Mouse (Mus musculus): ENCODE measurements around the gene Baiap2l2. TPM values are rescaled to one million over a fixed set of nuclear protein-coding genes. Genes with fewer than 3 reads are reported as not detected.

Baiap2l2 gene
- polyA plus RNA-seq, 1 experiment from 2014 or later = 1.9 TPM

DNA sequence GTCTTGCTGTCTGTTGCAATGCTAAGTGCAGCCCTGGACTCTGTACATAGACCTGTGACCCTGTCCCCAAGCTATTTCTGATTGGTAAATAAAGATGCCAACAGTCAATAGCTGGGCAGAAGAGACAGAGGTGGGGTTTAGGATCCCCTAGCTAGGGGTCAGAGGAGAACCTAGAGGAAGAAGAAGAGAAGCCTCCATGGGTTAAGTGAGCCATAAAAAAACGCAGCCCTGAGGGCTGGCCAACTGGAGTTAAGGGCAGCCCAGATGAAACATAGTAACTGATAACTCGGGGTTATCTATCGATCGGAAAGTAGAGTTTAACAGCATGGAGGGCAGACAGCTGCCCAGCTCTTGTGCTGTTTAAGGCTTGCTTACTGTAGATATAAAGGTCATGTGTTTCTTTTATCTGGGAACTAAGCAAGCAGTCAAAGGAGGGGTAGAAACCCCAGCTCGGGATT lies 36.4 kb upstream of the Baiap2l2 start:
- Histone ChIP-seq H3K4me3 (ENCODE audit: low read depth, low read length) (no peak overlapping the region), H3K27ac (replicated peaks; ENCODE audit: low read depth, low read length) (no peak overlapping the region), H3K4me1 (ENCODE audit: control insufficient read depth, insufficient read depth, low read length) (no peaks in the 10 kb centered on the region), H3K9me3 (replicated peaks; ENCODE audit: control insufficient read depth, low read length) (no peaks in the 10 kb centered on the region), H3K36me3 (replicated peaks; ENCODE audit: control insufficient read depth, insufficient read depth, low read depth, low read length) (no peaks in the 10 kb centered on the region), H3K4me2 (ENCODE audit: low read depth, low read length) (no peak overlapping the region), H3K27me3 (ENCODE audit: control insufficient read depth, insufficient read depth, low read length) (no peaks in the 10 kb centered on the region), H3K9ac (replicated peaks; ENCODE audit: low read length) (no peak overlapping the region)
- WGBS = 82% methylated on average over 5 of the region's 5 CpGs
- DNase-seq (ENCODE audit: low spot score) = no peak
- ATAC-seq (replicated peaks; ENCODE audit: insufficient number of reproducible peaks, low FRiP score, low TSS enrichment, low read depth) = no peak

DNA sequence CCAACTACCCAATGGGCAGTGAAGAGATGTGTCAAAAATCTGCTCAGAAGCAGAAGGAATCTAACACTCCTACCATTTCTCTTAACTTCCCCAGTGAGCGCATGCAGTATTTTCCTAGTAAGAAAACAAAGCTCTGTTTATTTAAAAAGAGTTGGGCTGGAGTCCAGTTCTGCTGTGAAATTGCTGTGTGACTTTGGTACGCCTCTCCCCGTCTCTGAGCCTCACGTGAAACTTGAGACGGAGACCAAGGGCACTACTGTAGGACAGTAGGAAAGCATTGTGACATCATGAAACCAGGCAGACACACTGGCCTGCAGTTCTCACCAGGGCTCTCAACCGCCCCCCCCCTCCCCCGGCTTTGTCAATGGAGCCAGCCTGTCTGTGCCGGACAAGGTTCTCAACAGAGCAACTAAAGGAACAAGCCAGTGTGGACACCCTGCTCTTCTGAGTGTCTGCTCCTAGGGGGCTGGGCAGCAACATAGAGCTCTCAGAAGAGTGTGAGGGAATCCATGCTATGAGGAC lies 28.6 kb upstream of the Baiap2l2 start:
- no peaks in the 10 kb centered on the region for H3K27me3 ChIP-seq (ENCODE audit: control insufficient read depth, insufficient read depth, low read length)
- H3K4me2 ChIP-seq (ENCODE audit: low read depth, low read length) = no peak overlapping the region
- no peak overlapping the region for H3K27ac ChIP-seq (replicated peaks; ENCODE audit: low read depth, low read length)
- H3K4me3 ChIP-seq (ENCODE audit: low read depth, low read length) = no peak overlapping the region
- no peaks in the 10 kb centered on the region for H3K9me3 ChIP-seq (replicated peaks; ENCODE audit: control insufficient read depth, low read length)
- H3K4me1 ChIP-seq (ENCODE audit: control insufficient read depth, insufficient read depth, low read length) = no peaks in the 10 kb centered on the region
- no peaks in the 10 kb centered on the region; the same call in 1 of the 2 replicates for H3K36me3 ChIP-seq (replicated peaks; ENCODE audit: control insufficient read depth, insufficient read depth, low read depth, low read length)
- H3K9ac ChIP-seq (replicated peaks; ENCODE audit: low read length) = no peak overlapping the region
- WGBS = 73% methylated on average over 8 of the region's 8 CpGs
- ATAC-seq (replicated peaks; ENCODE audit: insufficient number of reproducible peaks, low FRiP score, low TSS enrichment, low read depth) (no peak), DNase-seq (ENCODE audit: low spot score) (no peak)

DNA sequence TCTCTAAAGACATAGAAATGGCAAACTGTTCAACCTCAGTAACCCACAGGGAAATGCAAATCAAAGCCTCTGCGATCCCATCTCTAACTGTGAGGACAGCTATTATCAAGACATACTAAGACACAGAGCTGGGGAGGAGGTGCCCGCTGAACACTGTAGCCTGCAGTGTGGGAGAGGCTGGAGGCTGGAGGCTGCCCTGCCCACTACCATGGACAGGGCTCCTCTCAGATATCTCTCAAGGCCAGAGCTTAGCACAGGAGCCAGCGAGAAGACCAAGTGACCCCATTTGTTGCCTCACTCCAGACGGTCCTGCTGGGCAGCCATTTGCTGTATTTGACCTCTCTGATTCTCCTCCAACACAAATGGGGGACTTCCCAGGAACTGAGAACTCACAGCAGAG lies 22.5 kb upstream of the Baiap2l2 start:
- WGBS = 70% methylated on average over 4 of the region's 4 CpGs
- no peak overlapping the region for H3K27ac ChIP-seq (replicated peaks; ENCODE audit: low read depth, low read length)
- no peak overlapping the region for H3K4me2 ChIP-seq (ENCODE audit: low read depth, low read length)
- H3K4me1 ChIP-seq (ENCODE audit: control insufficient read depth, insufficient read depth, low read length) = no peaks in the 10 kb centered on the region
- DNase-seq (ENCODE audit: low spot score) (no peak), ATAC-seq (replicated peaks; ENCODE audit: insufficient number of reproducible peaks, low FRiP score, low TSS enrichment, low read depth) (no peak)
- H3K9ac ChIP-seq (replicated peaks; ENCODE audit: low read length) = no peak overlapping the region
- H3K4me3 ChIP-seq (ENCODE audit: low read depth, low read length) = no peak overlapping the region
- no peaks in the 10 kb centered on the region for H3K9me3 ChIP-seq (replicated peaks; ENCODE audit: control insufficient read depth, low read length)
- no peaks in the 10 kb centered on the region for H3K27me3 ChIP-seq (ENCODE audit: control insufficient read depth, insufficient read depth, low read length)
- no peaks in the 10 kb centered on the region; the same call in 1 of the 2 replicates for H3K36me3 ChIP-seq (replicated peaks; ENCODE audit: control insufficient read depth, insufficient read depth, low read depth, low read length)

DNA sequence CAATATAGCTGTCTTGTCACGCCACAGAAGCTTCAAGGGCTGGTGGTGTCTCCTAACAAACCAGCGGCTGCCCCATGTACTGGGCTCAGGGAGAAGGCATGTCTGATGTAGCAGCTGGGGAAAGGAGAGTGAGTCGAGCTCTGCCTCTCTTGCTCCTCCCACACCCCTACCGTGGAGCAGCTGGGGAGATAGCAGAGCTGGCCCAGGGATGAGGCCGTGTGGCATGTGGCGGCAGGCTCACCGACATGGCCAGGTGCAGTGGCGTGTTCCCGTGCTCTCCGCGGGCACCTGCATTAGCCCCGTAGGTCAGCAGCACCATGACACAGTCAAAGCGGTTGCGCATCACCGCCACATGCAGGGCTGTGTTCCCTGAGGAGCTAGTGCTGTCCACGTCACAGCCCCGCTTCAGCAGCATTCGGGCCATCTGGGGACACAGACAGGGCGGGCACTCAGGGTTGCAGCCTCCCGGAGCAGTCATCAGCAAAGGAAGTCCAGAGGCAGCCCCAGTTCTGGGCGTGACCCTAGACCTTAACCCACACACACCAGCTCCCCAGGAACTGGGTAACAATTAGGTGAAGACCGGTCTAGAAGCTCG lies 20.8 kb upstream of the Baiap2l2 start:
- Histone ChIP-seq H3K9ac (replicated peaks; ENCODE audit: low read length) (no peak overlapping the region), H3K27ac (replicated peaks; ENCODE audit: low read depth, low read length) (no peak overlapping the region), H3K36me3 (replicated peaks; ENCODE audit: control insufficient read depth, insufficient read depth, low read depth, low read length) (no peaks in the 10 kb centered on the region; the same call in 1 of the 2 replicates), H3K4me3 (ENCODE audit: low read depth, low read length) (no peak overlapping the region), H3K27me3 (ENCODE audit: control insufficient read depth, insufficient read depth, low read length) (no peaks in the 10 kb centered on the region), H3K4me1 (ENCODE audit: control insufficient read depth, insufficient read depth, low read length) (no peaks in the 10 kb centered on the region), H3K4me2 (ENCODE audit: low read depth, low read length) (no peak overlapping the region), H3K9me3 (replicated peaks; ENCODE audit: control insufficient read depth, low read length) (no peaks in the 10 kb centered on the region)
- no peak for ATAC-seq (replicated peaks; ENCODE audit: insufficient number of reproducible peaks, low FRiP score, low TSS enrichment, low read depth)
- DNase-seq (ENCODE audit: low spot score) = no peak
- 76% methylated on average over 23 of the region's 23 CpGs for WGBS

DNA sequence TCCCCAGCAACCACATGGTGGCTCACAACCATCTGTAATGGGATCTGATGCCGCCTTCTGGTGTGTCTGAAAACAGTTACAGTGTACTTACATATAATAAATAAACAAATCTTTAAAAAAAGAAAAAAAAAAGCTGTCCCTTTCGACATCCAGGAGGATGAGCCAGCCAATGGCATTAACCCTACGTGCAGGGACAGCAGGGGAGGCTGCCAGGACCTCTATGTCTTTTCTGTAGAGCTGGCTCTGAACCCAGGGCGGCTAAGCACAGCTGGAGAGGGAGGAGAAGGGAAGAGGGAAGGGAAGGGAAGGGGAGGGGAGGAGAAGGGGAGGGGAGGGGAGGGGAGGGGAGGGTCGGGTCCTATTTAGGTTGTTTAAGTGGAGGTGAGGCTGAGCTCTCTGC lies 19.5 kb upstream of the Baiap2l2 start:
- Histone ChIP-seq H3K4me3 (ENCODE audit: low read depth, low read length) (no peak overlapping the region), H3K36me3 (replicated peaks; ENCODE audit: control insufficient read depth, insufficient read depth, low read depth, low read length) (no peaks in the 10 kb centered on the region), H3K27ac (replicated peaks; ENCODE audit: low read depth, low read length) (no peak overlapping the region), H3K9me3 (replicated peaks; ENCODE audit: control insufficient read depth, low read length) (no peaks in the 10 kb centered on the region), H3K4me1 (ENCODE audit: control insufficient read depth, insufficient read depth, low read length) (no peaks in the 10 kb centered on the region), H3K4me2 (ENCODE audit: low read depth, low read length) (no peak overlapping the region), H3K9ac (replicated peaks; ENCODE audit: low read length) (no peak overlapping the region), H3K27me3 (ENCODE audit: control insufficient read depth, insufficient read depth, low read length) (no peaks in the 10 kb centered on the region)
- DNase-seq (ENCODE audit: low spot score) (no peak), ATAC-seq (replicated peaks; ENCODE audit: insufficient number of reproducible peaks, low FRiP score, low TSS enrichment, low read depth) (no peak)
- WGBS = 63% methylated on average over 4 of the region's 5 CpGs

DNA sequence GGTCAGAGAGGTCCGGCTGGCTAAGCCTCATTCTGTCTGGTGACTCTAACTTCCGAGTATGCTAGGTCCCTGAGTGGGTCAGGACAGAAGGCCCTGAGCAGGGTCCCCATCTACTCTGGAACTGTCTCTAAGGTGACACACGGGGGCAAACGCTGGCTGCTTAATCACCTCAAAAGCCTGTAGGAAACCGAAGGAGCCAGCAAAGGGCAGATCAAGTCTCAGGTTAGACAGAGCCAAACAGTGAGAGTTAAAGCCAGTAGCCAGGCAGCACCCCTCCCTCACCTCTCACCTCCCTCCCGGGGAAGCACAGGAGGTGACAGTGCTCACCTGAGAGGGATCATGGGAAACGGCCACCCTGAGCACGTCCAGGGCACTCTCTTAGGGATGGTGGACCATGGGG lies 18.4 kb upstream of the Baiap2l2 start:
- DNase-seq (ENCODE audit: low spot score) (no peak), ATAC-seq (replicated peaks; ENCODE audit: insufficient number of reproducible peaks, low FRiP score, low TSS enrichment, low read depth) (no peak)
- Histone ChIP-seq H3K9me3 (replicated peaks; ENCODE audit: control insufficient read depth, low read length) (no peaks in the 10 kb centered on the region), H3K4me3 (ENCODE audit: low read depth, low read length) (no peak overlapping the region), H3K9ac (replicated peaks; ENCODE audit: low read length) (no peak overlapping the region), H3K27me3 (ENCODE audit: control insufficient read depth, insufficient read depth, low read length) (no peaks in the 10 kb centered on the region), H3K36me3 (replicated peaks; ENCODE audit: control insufficient read depth, insufficient read depth, low read depth, low read length) (no peaks in the 10 kb centered on the region), H3K4me2 (ENCODE audit: low read depth, low read length) (no peak overlapping the region), H3K4me1 (ENCODE audit: control insufficient read depth, insufficient read depth, low read length) (no peaks in the 10 kb centered on the region), H3K27ac (replicated peaks; ENCODE audit: low read depth, low read length) (no peak overlapping the region)
- 81% methylated on average over 8 of the region's 8 CpGs for WGBS

DNA sequence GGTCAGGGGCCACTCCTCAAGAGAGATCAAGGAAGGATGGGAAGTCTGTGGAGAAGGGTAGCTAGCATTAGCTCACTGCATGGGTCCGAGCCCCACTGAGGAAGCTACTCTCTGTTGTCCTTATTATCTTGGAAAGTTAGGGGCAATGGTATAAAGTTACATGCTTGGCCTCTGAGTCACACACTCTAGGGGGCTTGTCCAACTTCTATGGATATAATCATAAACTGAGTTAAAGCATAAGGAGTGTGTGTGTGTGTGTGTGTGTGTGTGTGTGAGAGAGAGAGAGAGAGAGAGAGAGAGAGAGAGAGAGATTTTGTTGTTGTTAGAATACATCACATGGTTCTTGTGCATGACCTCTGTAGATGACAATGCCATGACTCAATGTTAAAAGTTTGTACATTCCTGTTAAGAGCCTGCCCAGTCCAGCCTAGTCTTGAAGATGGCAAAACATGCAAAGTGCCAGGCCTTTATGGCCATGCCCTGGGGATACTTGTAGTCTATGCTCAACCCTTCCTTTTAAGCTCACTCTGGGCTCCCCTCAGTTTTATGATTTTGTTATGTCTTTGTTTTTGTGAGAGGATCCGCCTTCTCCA lies 14.3 kb upstream of the Baiap2l2 start:
- 72% methylated on average over 2 of the region's 2 CpGs for WGBS
- H3K9me3 ChIP-seq (replicated peaks; ENCODE audit: control insufficient read depth, low read length) = no peaks in the 10 kb centered on the region
- no peak overlapping the region for H3K4me2 ChIP-seq (ENCODE audit: low read depth, low read length)
- DNase-seq (ENCODE audit: low spot score) (no peak), ATAC-seq (replicated peaks; ENCODE audit: insufficient number of reproducible peaks, low FRiP score, low TSS enrichment, low read depth) (no peak)
- H3K36me3 ChIP-seq (replicated peaks; ENCODE audit: control insufficient read depth, insufficient read depth, low read depth, low read length) = no peaks in the 10 kb centered on the region
- no peaks in the 10 kb centered on the region for H3K27me3 ChIP-seq (ENCODE audit: control insufficient read depth, insufficient read depth, low read length)
- H3K9ac ChIP-seq (replicated peaks; ENCODE audit: low read length) = no peak overlapping the region
- no peak overlapping the region for H3K27ac ChIP-seq (replicated peaks; ENCODE audit: low read depth, low read length)
- H3K4me1 ChIP-seq (ENCODE audit: control insufficient read depth, insufficient read depth, low read length) = no peaks in the 10 kb centered on the region
- H3K4me3 ChIP-seq (ENCODE audit: low read depth, low read length) = no peak overlapping the region

DNA sequence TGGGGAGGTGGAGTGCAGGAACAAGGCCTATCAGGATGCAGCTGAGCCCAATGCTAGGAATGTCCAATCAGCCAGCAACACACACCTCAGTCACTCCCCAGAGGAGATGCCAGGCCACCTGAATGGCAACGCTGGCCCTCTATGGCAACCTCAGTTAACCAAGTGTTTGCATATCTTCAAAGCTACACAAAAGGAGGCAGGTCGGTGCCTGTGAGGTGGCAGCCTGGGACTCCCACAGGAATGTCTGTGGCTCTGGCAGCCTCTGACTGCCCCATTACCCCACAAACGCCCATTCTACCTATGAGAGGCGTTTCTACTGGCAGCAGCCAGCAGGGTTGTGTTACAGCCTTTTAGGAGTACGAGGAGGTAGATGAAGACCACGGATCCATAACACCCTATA lies 13.2 kb upstream of the Baiap2l2 start:
- H3K9me3 ChIP-seq (replicated peaks; ENCODE audit: control insufficient read depth, low read length) = no peaks in the 10 kb centered on the region
- WGBS = 85% methylated on average over 6 of the region's 6 CpGs
- no peak for DNase-seq (ENCODE audit: low spot score)
- H3K4me1 ChIP-seq (ENCODE audit: control insufficient read depth, insufficient read depth, low read length) = no peaks in the 10 kb centered on the region
- H3K27me3 ChIP-seq (ENCODE audit: control insufficient read depth, insufficient read depth, low read length) = no peaks in the 10 kb centered on the region
- no peak overlapping the region for H3K4me3 ChIP-seq (ENCODE audit: low read depth, low read length)
- no peak overlapping the region for H3K9ac ChIP-seq (replicated peaks; ENCODE audit: low read length)
- no peak overlapping the region for H3K27ac ChIP-seq (replicated peaks; ENCODE audit: low read depth, low read length)
- no peaks in the 10 kb centered on the region for H3K36me3 ChIP-seq (replicated peaks; ENCODE audit: control insufficient read depth, insufficient read depth, low read depth, low read length)
- no peak overlapping the region for H3K4me2 ChIP-seq (ENCODE audit: low read depth, low read length)
- no peak for ATAC-seq (replicated peaks; ENCODE audit: insufficient number of reproducible peaks, low FRiP score, low TSS enrichment, low read depth)

Data from embryonic facial prominence, embryonic 11.5 days (tissue).